Mouse (Mus musculus) embryonic fibroblast, embryonic 13.5 days (primary cell): ENCODE measurements around the gene Cdc42ep2.

Source experiments
- CTCF ChIP-seq: IDR thresholded peaks from 2 replicates; pipeline ENCODE4 v1.5.1; 2011; ENCODE audit warnings: mild to moderate bottlenecking, control low read depth, low read length, moderate library complexity, borderline replicate concordance; ENCODE audit not compliant: insufficient read depth
- POLR2A ChIP-seq: IDR thresholded peaks from 2 replicates; pipeline ENCODE4 v1.6.1; 2011; ENCODE audit warnings: low read depth, mild to moderate bottlenecking, control low read depth, low read length, moderate library complexity

DNA sequence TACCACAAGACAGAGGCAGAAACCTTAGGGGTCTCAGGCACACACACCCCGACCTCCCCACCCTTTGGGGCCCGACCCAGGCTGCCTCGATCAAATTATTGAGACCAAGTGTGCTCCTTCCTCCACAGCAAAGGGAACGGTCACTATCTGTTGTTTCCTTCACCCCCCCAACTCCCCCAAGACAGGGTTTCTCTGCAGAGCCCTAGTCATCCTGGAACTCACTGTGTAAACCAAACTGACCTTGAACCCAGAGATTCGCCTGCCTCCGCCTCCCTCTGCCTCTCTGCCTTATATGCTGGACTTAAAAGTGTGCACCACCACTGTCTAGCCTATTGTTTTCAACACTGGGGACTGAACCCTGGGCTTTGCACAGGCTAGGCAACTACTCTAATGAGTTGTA lies 52.9 kb downstream of the Cdc42ep2 start:
- TF ChIP-seq POLR2A: no peak
- TF ChIP-seq CTCF: no peak
